Mouse (Mus musculus) adrenal gland, adult 2 months (tissue): Measurements from ENCODE around the gene Gxylt1. TPM values are rescaled to one million over a fixed set of nuclear protein-coding genes. Genes with fewer than 3 reads are reported as not detected.
"Not testable (repeated sequence)": the region's sequence is repeated elsewhere in the genome, so short reads cannot be mapped to it uniquely, and the experiment has no call there.

Source experiments
- DNase-seq: peaks from one replicate; pipeline ENCODE4 v3.0.0; 2021
- long read RNA-seq: library from polyadenylated mRNA; stranded (forward); transcript quantifications from one replicate; pipeline ENCODE4 v2.0.0, GENCODE M21; 2021
- polyA plus RNA-seq: library from polyadenylated mRNA; depleted of rRNA; stranded (reverse); fragments of >200 nt; gene quantifications from 2 replicates; pipeline ENCODE4 v1.2.3, GENCODE M21; 2012; rRNA removed
- total RNA-seq, 2 experiments: library from RNA; stranded (reverse); gene quantifications; 2 replicates each; pipeline ENCODE4 v1.2.3; 2021

Gxylt1 gene
- total RNA-seq (10 to 100 TPM; 22.5 to 46.4 TPM), polyA plus RNA-seq (1.2 and 2.2 TPM in 2 replicates)
- long read RNA-seq, full-length matches to known transcripts = 4 of 8 reads
- long read RNA-seq, partial matches to known transcripts = 1 of 8 reads
- long read RNA-seq, other reads (novel, unspliced or antisense) = 3 of 8 reads

- peak; percentile 100 for DNase-seq
Measured at GRCm38 (mm10) chr15:93274679-93275583, at the start of gene Gxylt1. TSS of gene Gxylt1 (minus strand) at chr15:93275179.

- DNase-seq = peak; percentile 29
Measured at GRCm38 (mm10) chr15:93318781-93319180, 43.8 kb upstream of the Gxylt1 start.

- DNase-seq = not testable (repeated sequence)
Measured at GRCm38 (mm10) chr15:93310304-93310703, 35.3 kb upstream of the Gxylt1 start.

- DNase-seq = no peak
Measured at GRCm38 (mm10) chr15:93298197-93298596, 23.2 kb upstream of the Gxylt1 start.

- DNase-seq = no peak
Measured at GRCm38 (mm10) chr15:93294483-93294882, 19.5 kb upstream of the Gxylt1 start.

- DNase-seq = no peak
Measured at GRCm38 (mm10) chr15:93288321-93288720, 13.3 kb upstream of the Gxylt1 start.

GRCm38 (mm10) chr15:93287628-93288027 is 12.6 kb upstream of the Gxylt1 start:
- no peak for DNase-seq

- peak; percentile 43 for DNase-seq
Measured at GRCm38 (mm10) chr15:93285244-93285643, 10.3 kb upstream of the Gxylt1 start.

- DNase-seq = no peak
Measured at GRCm38 (mm10) chr15:93284326-93284725, 9.3 kb upstream of the Gxylt1 start.

GRCm38 (mm10) chr15:93283349-93283748 is 8.4 kb upstream of the Gxylt1 start:
- peak; percentile 33 for DNase-seq

GRCm38 (mm10) chr15:93276276-93276675 is 1.3 kb upstream of the Gxylt1 start:
- peak; percentile 57 for DNase-seq

- DNase-seq = no peak
Measured at GRCm38 (mm10) chr15:93275623-93276022, 644 bp upstream of the Gxylt1 start.

GRCm38 (mm10) chr15:93273788-93274678 is 946 bp downstream of the Gxylt1 start:
- no peak for DNase-seq

- DNase-seq = no peak
Measured at GRCm38 (mm10) chr15:93272948-93273347, 2.0 kb downstream of the Gxylt1 start.

GRCm38 (mm10) chr15:93270289-93270855 is 4.6 kb downstream of the Gxylt1 start:
- DNase-seq = peak; percentile 74

- no peak for DNase-seq
Measured at GRCm38 (mm10) chr15:93269572-93269971, 5.4 kb downstream of the Gxylt1 start.

- no peak for DNase-seq
Measured at GRCm38 (mm10) chr15:93268001-93268400, 7.0 kb downstream of the Gxylt1 start.

GRCm38 (mm10) chr15:93267479-93267878 is 7.5 kb downstream of the Gxylt1 start:
- DNase-seq = no peak

GRCm38 (mm10) chr15:93266361-93266760 is 8.6 kb downstream of the Gxylt1 start:
- peak; percentile 75 for DNase-seq

GRCm38 (mm10) chr15:93265728-93266127 is 9.3 kb downstream of the Gxylt1 start:
- DNase-seq = peak; percentile 73

- peak; percentile 60 for DNase-seq
Measured at GRCm38 (mm10) chr15:93265231-93265630, 9.7 kb downstream of the Gxylt1 start.

GRCm38 (mm10) chr15:93264221-93264620 is 10.8 kb downstream of the Gxylt1 start:
- peak; percentile 83 for DNase-seq
